Mouse (Mus musculus) heart, embryonic 11.5 days (tissue): Measurements from ENCODE around the gene Wdr76. TPM values are rescaled to one million over a fixed set of nuclear protein-coding genes. Genes with fewer than 3 reads are reported as not detected.
A peak's percentile ranks its signal among the peaks of the same experiment; 100 is the strongest.

Experiments used
- ATAC-seq: fragments of 200-750 bp; cut with Nextera tagmentation; replicated peaks from 2 replicates; pipeline ENCODE4 v1.8.0; 2017; ENCODE audit warnings: moderate library complexity; ENCODE audit not compliant: insufficient number of reproducible peaks, low FRiP score, low TSS enrichment
- H3K27ac ChIP-seq: fragments of 300-500 bp; sonication (generic); 2 replicates; pipeline ENCODE4 v1.5.1; 2014; ENCODE audit warnings: mild to moderate bottlenecking, low read depth, low read length
- H3K27me3 ChIP-seq: fragments of 300-500 bp; sonication (generic); 2 replicates; pipeline ENCODE4 v1.6.1; 2014; ENCODE audit warnings: mild to moderate bottlenecking, low read length, mixed read lengths; ENCODE audit not compliant: control insufficient read depth, insufficient read depth
- H3K36me3 ChIP-seq: fragments of 300-500 bp; sonication (generic); 2 replicates; pipeline ENCODE4 v1.6.1; 2014; ENCODE audit warnings: mild to moderate bottlenecking, low read length, moderate library complexity, mixed read lengths; ENCODE audit not compliant: control insufficient read depth, insufficient read depth
- H3K4me1 ChIP-seq: fragments of 300-500 bp; sonication (generic); 2 replicates; pipeline ENCODE4 v1.6.1; 2014; ENCODE audit warnings: low read length; ENCODE audit not compliant: control insufficient read depth, insufficient read depth
- H3K4me2 ChIP-seq: fragments of 300-500 bp; sonication (generic); 2 replicates; pipeline ENCODE4 v1.6.1; 2014; ENCODE audit warnings: mild to moderate bottlenecking, moderate library complexity
- H3K4me3 ChIP-seq: fragments of 300-500 bp; sonication (generic); 2 replicates; pipeline ENCODE4 v1.5.1; 2014; ENCODE audit warnings: low read depth, low read length
- H3K9ac ChIP-seq: fragments of 300-500 bp; sonication (generic); 2 replicates; pipeline ENCODE4 v1.6.1; 2014; ENCODE audit warnings: mild to moderate bottlenecking, low read depth, low read length, moderate library complexity
- H3K9me3 ChIP-seq: fragments of 300-500 bp; sonication (generic); replicated peaks from 2 replicates; pipeline ENCODE4 v1.6.1; 2016; ENCODE audit warnings: low read length; ENCODE audit not compliant: control insufficient read depth
- WGBS: fragments of 180-500 bp; shearing (Covaris S2); extraction: QIAGEN DNeasy Blood & Tissue Kit; methylation state at CpG from one replicate; pipeline ENCODE4 v1.1.7; 2014; ENCODE audit not compliant: insufficient replicate concordance; 5-methylcytosine and 5-hydroxymethylcytosine counted together
- polyA plus RNA-seq: library from polyadenylated mRNA; unstranded; fragments of >200 nt; fragmentation: Nextera tagmentation; extraction: Ambion mirVana; gene quantifications from 2 replicates; pipeline ENCODE4 v1.2.1, GENCODE M21; 2014

The Wdr76 gene
- polyA plus RNA-seq, 1 experiment from 2014 or later = 10.0 TPM

- Histone ChIP-seq H3K4me2 (no peak overlapping the region), H3K27me3 (no peaks in the 10 kb centered on the region), H3K36me3 (no peaks in the 10 kb centered on the region), H3K4me3 (no peak overlapping the region), H3K27ac (no peak overlapping the region), H3K4me1 (peaks cover 7% of the 10 kb centered on the region), H3K9ac (no peak overlapping the region), H3K9me3 (no peaks in the 10 kb centered on the region)
- 82% methylated on average over 13 of the region's 13 CpGs for WGBS
- ATAC-seq = no peak
These were observed 76.4 kb downstream of the Wdr76 start for GRCm38 (mm10) chr2:121582809-121583376.

- H3K36me3 ChIP-seq = no peaks in the 10 kb centered on the region
- no peak for ATAC-seq
- 52% methylated on average over 13 of the region's 13 CpGs for WGBS
- no peak overlapping the region for H3K4me2 ChIP-seq
- H3K4me1 ChIP-seq = peaks cover 14% of the 10 kb centered on the region
- H3K27me3 ChIP-seq = no peaks in the 10 kb centered on the region
- H3K9ac ChIP-seq = no peak overlapping the region
- H3K9me3 ChIP-seq = no peaks in the 10 kb centered on the region
- H3K4me3 ChIP-seq = no peak overlapping the region
- H3K27ac ChIP-seq = no peak overlapping the region
These were observed 77.1 kb downstream of the Wdr76 start for GRCm38 (mm10) chr2:121583468-121584116.

GRCm38 (mm10) chr2:121584705-121585104 is 78.2 kb downstream of the Wdr76 start:
- H3K9ac ChIP-seq = no peak overlapping the region
- peaks cover 17% of the 10 kb centered on the region for H3K4me1 ChIP-seq
- no peaks in the 10 kb centered on the region for H3K27me3 ChIP-seq
- 45% methylated on average over 5 of the region's 5 CpGs for WGBS
- no peak for ATAC-seq
- no peaks in the 10 kb centered on the region for H3K9me3 ChIP-seq
- no peaks in the 10 kb centered on the region for H3K36me3 ChIP-seq
- H3K4me3 ChIP-seq = no peak overlapping the region
- no peak overlapping the region for H3K4me2 ChIP-seq
- no peak overlapping the region for H3K27ac ChIP-seq

GRCm38 (mm10) chr2:121587523-121588308 is 81.2 kb downstream of the Wdr76 start:
- Histone ChIP-seq H3K36me3 (no peaks in the 10 kb centered on the region), H3K9me3 (no peaks in the 10 kb centered on the region), H3K27ac (no peak overlapping the region), H3K4me3 (no peak overlapping the region), H3K4me1 (peaks cover 17% of the 10 kb centered on the region), H3K9ac (no peak overlapping the region), H3K4me2 (peak overlapping the region; percentile 25), H3K27me3 (no peaks in the 10 kb centered on the region)
- 26% methylated on average over 12 of the region's 12 CpGs for WGBS
- no peak for ATAC-seq

GRCm38 (mm10) chr2:121588309-121588694 is 81.8 kb downstream of the Wdr76 start:
- H3K4me3 ChIP-seq = no peak overlapping the region
- no peak overlapping the region for H3K27ac ChIP-seq
- 35% methylated on average over 4 of the region's 4 CpGs for WGBS
- H3K36me3 ChIP-seq = no peaks in the 10 kb centered on the region
- H3K27me3 ChIP-seq = no peaks in the 10 kb centered on the region
- ATAC-seq = no peak
- peak overlapping the region; percentile 25 for H3K4me2 ChIP-seq
- H3K4me1 ChIP-seq = peaks cover 17% of the 10 kb centered on the region
- no peak overlapping the region for H3K9ac ChIP-seq
- H3K9me3 ChIP-seq = no peaks in the 10 kb centered on the region

- 39% methylated on average over 3 of the region's 3 CpGs for WGBS
These were observed 87.6 kb downstream of the Wdr76 start for GRCm38 (mm10) chr2:121594131-121594530.

More at GRCm38 (mm10) chr2:121594131-121594530, 87.6 kb downstream of the Wdr76 start:
- H3K27me3 ChIP-seq = no peaks in the 10 kb centered on the region
- H3K27ac ChIP-seq = no peak overlapping the region
- peak overlapping the region; percentile 57; the same call in 1 of the 2 replicates for H3K4me2 ChIP-seq
- H3K36me3 ChIP-seq = no peaks in the 10 kb centered on the region
- no peaks in the 10 kb centered on the region for H3K9me3 ChIP-seq
- H3K4me3 ChIP-seq = no peak overlapping the region
- H3K9ac ChIP-seq = no peak overlapping the region
- peaks cover 19% of the 10 kb centered on the region for H3K4me1 ChIP-seq
- no peak for ATAC-seq

Other genes starting within 250 kb of the Wdr76 start
- 60.1 and 63.5 TPM in 2 replicates for gene Trp53bp1, start 235.3 kb upstream of the Wdr76 start, polyA plus RNA-seq
- gene Map1a, start 217.1 kb upstream of the Wdr76 start, polyA plus RNA-seq = 4.0 and 6.6 TPM in 2 replicates
- 10.8 and 11.5 TPM in 2 replicates for gene Ppip5k1, start 151.3 kb upstream of the Wdr76 start, polyA plus RNA-seq
- 1.3 and 2.5 TPM in 2 replicates for gene Ckmt1, start 149.0 kb upstream of the Wdr76 start, polyA plus RNA-seq
- 0.03 TPM in 1 of 2 replicates, not detected in the other for gene Strc, start 119.6 kb upstream of the Wdr76 start, polyA plus RNA-seq
- gene Pdia3, start 92.9 kb upstream of the Wdr76 start, polyA plus RNA-seq = 489 and 639 TPM in 2 replicates
- gene Catsper2, start 92.9 kb upstream of the Wdr76 start, polyA plus RNA-seq = 2.7 and 3.4 TPM in 2 replicates
- 1.6 and 2.4 TPM in 2 replicates for gene Ell3, start 62.4 kb upstream of the Wdr76 start, polyA plus RNA-seq
- gene Serf2, start 57.5 kb upstream of the Wdr76 start, polyA plus RNA-seq = 603 and 608 TPM in 2 replicates
- 118 and 124 TPM in 2 replicates for gene Hypk, start 53.4 kb upstream of the Wdr76 start, polyA plus RNA-seq
- gene Serinc4, start 49.9 kb upstream of the Wdr76 start, polyA plus RNA-seq = 0.07 TPM in 1 of 2 replicates, not detected in the other
- 45.0 and 48.8 TPM in 2 replicates for gene Mfap1b, start 32.7 kb upstream of the Wdr76 start, polyA plus RNA-seq
- gene Mfap1a, start 58 bp upstream of the Wdr76 start, polyA plus RNA-seq = 19.2 and 20.6 TPM in 2 replicates